Mouse (Mus musculus) liver, adult 2 months (tissue): Measurements from ENCODE around the gene Rab25. TPM values are rescaled to one million over a fixed set of nuclear protein-coding genes. Genes with fewer than 3 reads are reported as not detected.

Experiments
- DNase-seq: peaks from one replicate; pipeline ENCODE4 v3.0.0-alpha.2; 2011; ENCODE audit warnings: low read depth, low spot score; ENCODE audit errors: extremely low read depth
- H3K27ac ChIP-seq: fragments of 200-500 bp; replicated peaks from 2 replicates; pipeline ENCODE4 v1.5.1; 2012; ENCODE audit warnings: low read depth, mild to moderate bottlenecking, control low read depth, inconsistent platforms, low read length; ENCODE audit not compliant: insufficient read depth
- H3K27me3 ChIP-seq: fragments of 200-500 bp; 2 replicates; pipeline ENCODE4 v1.6.1; 2012; ENCODE audit warnings: mild to moderate bottlenecking, moderate library complexity, low read length, inconsistent platforms; ENCODE audit not compliant: control insufficient read depth, insufficient read depth
- H3K36me3 ChIP-seq: fragments of 200-500 bp; 2 replicates; pipeline ENCODE4 v1.6.1; 2012; ENCODE audit warnings: low read length, inconsistent platforms; ENCODE audit not compliant: control insufficient read depth, insufficient read depth
- H3K4me1 ChIP-seq: fragments of 200-500 bp; 2 replicates; pipeline ENCODE4 v1.6.1; 2011; ENCODE audit warnings: low read length; ENCODE audit not compliant: control insufficient read depth, insufficient read depth
- H3K4me3 ChIP-seq: fragments of 200-500 bp; 2 replicates; pipeline ENCODE4 v1.5.1; 2011; ENCODE audit warnings: low read depth, mild to moderate bottlenecking, control low read depth, low read length, moderate library complexity; ENCODE audit not compliant: insufficient read depth
- H3K79me2 ChIP-seq: fragments of 200-500 bp; 2 replicates; pipeline ENCODE4 v1.6.1; 2012; ENCODE audit warnings: inconsistent platforms, mild to moderate bottlenecking, low read length, moderate library complexity; ENCODE audit not compliant: control insufficient read depth, insufficient read depth
- H3K9ac ChIP-seq: fragments of 200-500 bp; 2 replicates; pipeline ENCODE4 v1.6.1; 2012; ENCODE audit warnings: low read depth, mild to moderate bottlenecking, control low read depth, inconsistent platforms, low read length
- CTCF ChIP-seq: fragments of 200-500 bp; IDR thresholded peaks from 2 replicates; pipeline ENCODE4 v1.5.1; 2011; ENCODE audit warnings: low read depth, low read length, control low read depth
- POLR2A ChIP-seq: fragments of 200-500 bp; IDR thresholded peaks from 2 replicates; pipeline ENCODE4 v1.6.1; 2011; ENCODE audit warnings: low read length, control low read depth; ENCODE audit not compliant: insufficient read depth; ENCODE audit errors: extremely low read depth
- WGBS: fragments of 180-500 bp; shearing (Covaris S2); methylation state at CpG from one replicate; pipeline ENCODE4 v1.1.7; 2018; 5-methylcytosine and 5-hydroxymethylcytosine counted together
- polyA plus RNA-seq: library from polyadenylated mRNA; depleted of rRNA; stranded (reverse); fragments of >200 nt; gene quantifications from 2 replicates; pipeline ENCODE4 v1.2.3, GENCODE M21; 2012
- total RNA-seq: library from RNA; depleted of rRNA; stranded (reverse); fragments of >200 nt; gene quantifications from 2 replicates; pipeline ENCODE4 v1.2.3, GENCODE M21; 2014

Gene Rab25
- total and polyA plus RNA-seq, 2 experiments, result 0.18 to 0.32 TPM

DNA sequence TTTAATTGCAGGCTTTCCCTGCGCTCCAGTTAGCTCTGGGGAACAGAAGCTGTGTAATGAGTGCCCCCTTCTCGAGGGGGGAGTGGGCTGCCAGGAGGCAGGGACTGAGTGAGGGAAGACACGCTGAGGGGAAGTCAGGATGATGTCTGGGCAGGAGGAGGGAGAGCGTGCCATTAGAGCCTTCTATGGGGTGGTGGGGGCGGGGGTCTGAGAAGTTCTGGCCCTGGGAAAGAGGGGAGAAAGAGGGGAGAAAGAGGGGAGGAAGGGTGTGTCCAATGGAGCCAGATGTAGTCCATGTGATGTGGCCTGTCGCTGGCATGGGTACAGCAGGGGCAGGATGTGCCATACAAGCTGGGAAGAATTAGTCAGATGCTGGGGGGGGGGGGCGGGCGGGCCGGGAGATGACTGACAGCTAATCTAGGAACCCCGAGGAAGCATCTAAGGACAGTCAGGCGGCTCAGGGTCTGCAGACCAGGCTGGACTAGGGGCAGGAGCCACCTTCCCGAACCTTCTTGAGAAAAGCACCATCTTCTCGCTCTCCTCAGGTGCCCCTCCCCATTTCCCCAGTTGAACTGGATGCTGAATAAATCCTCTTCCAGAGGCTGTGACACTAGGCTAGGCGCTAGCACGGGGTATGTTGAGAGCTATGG, 35.1 kb downstream of the Rab25 start:
- DNase-seq, result no peak
- TF ChIP-seq POLR2A (no peak), CTCF (no peak)
- peaks cover 11% of the 10 kb centered on the region for H3K4me1 ChIP-seq
- H3K4me3 ChIP-seq, result no peak overlapping the region
- no peaks in the 10 kb centered on the region for H3K36me3 ChIP-seq
- H3K27me3 ChIP-seq, result no peaks in the 10 kb centered on the region
- no peaks in the 10 kb centered on the region for H3K79me2 ChIP-seq
- no peak overlapping the region for H3K27ac ChIP-seq
- 56% methylated on average over 11 of the region's 15 CpGs for WGBS
- H3K9ac ChIP-seq, result no peak overlapping the region

DNA sequence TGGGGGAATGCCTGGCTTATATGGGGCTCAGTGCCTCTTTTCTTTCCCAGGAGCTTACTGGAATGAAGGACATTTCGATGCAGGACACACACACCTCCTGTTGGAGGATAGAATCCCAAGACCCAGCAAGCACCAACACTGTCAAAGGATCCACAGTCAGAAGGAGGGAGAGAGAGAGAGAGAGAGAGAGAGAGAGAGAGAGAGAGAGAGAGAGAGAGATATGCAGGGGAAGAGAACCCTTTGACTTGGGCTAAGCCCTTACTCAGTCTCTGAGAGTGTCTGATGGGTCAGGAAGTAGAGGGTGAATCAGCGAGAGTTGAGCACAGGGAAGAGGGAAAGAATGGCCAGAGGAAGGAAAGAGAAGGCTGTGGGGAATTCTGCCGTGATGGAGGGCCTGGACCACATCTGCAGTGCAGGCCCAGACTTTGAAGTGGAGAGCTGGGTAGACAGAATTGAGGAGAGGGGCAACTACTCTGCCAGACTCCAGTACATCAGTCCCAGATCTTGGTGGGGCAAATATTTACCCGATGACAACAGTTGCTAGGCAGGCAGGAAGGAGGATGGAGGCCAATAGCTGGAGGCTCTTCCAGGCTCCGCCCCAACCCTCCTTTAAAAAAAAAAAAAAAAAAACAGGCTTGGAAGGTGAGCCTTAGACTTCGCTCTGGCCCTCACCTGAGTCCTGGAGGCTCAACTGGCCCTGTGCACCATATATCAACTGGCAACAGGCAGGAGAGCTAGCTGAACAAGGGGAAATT, 35.8 kb downstream of the Rab25 start:
- Histone ChIP-seq H3K4me3 (no peak overlapping the region), H3K36me3 (no peaks in the 10 kb centered on the region), H3K4me1 (peaks cover 11% of the 10 kb centered on the region), H3K27me3 (no peaks in the 10 kb centered on the region), H3K79me2 (no peaks in the 10 kb centered on the region), H3K9ac (no peak overlapping the region), H3K27ac (no peak overlapping the region)
- no peak for TF ChIP-seq CTCF
- no peak for TF ChIP-seq POLR2A
- DNase-seq, result peak; percentile 41
- 56% methylated on average over 6 of the region's 6 CpGs for WGBS

DNA sequence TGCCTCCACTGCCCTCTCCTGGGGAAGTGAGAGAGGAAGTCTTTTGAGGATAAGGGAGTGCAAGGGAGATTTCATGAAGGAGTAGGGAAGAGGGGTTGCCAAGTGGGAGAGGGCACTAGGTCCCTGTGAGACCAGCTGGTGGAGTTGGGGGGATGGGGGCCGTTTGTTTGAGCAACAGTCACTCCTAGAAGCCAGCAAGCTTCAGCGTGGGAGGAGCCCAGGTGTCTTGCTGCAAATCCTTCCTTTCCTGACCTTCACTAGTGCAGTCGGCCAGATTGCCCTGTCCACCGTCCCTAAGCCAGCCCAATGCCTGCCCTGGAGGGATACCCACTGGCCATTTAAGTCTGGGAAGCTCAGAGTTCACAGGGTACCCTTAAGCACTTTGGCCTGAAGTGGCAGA, 36.5 kb downstream of the Rab25 start:
- H3K36me3 ChIP-seq, result no peaks in the 10 kb centered on the region
- no peaks in the 10 kb centered on the region for H3K27me3 ChIP-seq
- 70% methylated on average over 4 of the region's 4 CpGs for WGBS
- no peak overlapping the region for H3K27ac ChIP-seq
- H3K4me1 ChIP-seq, result peaks cover 11% of the 10 kb centered on the region
- no peaks in the 10 kb centered on the region for H3K79me2 ChIP-seq
- no peak overlapping the region for H3K4me3 ChIP-seq
- no peak for DNase-seq
- TF ChIP-seq POLR2A (no peak), CTCF (no peak)
- no peak overlapping the region for H3K9ac ChIP-seq

DNA sequence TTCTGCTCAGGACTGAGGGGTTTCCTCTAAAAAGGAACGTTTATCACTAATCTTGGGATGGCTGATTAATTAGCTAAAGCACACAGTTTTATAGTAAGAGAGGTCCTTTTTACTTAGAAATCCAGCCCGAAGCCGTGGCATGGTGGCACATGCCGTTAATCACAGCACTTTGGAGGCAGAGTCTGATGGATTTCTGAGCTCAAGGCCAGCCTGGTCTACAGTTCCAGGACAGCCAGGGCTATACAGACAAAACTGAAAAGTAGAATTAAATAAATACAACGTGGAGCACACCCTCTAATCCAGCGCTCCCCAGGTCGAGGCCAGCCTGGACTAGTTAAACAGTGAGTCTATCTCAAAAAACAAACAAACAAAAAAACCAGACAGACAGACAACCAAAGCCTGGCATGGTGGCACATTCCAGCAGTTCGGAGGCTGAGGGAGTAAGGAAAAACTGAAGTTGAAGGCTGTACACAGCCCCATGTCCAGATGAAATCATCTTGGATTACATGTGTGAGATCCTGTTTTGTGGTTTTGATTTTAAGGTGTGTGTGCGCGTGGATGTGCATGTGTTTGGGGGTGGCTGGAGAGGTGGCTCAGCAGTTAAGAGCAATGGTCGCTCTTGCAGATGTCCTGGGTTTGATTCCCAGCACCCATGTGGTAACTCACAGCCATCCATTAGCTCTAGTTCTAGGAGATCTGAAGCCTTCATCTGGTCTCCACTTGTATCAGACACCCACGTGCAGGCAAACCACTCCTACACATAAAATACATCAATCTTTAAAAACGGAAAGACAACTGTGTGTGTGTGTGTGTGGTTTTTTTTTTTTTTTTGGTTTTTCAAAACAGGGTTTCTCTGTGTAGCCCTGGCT, 37.4 kb downstream of the Rab25 start:
- Histone ChIP-seq H3K9ac (peak overlapping the region; percentile 53), H3K36me3 (no peaks in the 10 kb centered on the region), H3K27ac (peak overlapping the region; percentile 86), H3K4me3 (peak overlapping the region; percentile 55; the same call in 1 of the 2 replicates), H3K27me3 (no peaks in the 10 kb centered on the region), H3K79me2 (no peaks in the 10 kb centered on the region), H3K4me1 (peaks cover 11% of the 10 kb centered on the region)
- no peak for DNase-seq
- TF ChIP-seq CTCF (no peak), POLR2A (no peak)
- 41% methylated on average over 13 of the region's 13 CpGs for WGBS

DNA sequence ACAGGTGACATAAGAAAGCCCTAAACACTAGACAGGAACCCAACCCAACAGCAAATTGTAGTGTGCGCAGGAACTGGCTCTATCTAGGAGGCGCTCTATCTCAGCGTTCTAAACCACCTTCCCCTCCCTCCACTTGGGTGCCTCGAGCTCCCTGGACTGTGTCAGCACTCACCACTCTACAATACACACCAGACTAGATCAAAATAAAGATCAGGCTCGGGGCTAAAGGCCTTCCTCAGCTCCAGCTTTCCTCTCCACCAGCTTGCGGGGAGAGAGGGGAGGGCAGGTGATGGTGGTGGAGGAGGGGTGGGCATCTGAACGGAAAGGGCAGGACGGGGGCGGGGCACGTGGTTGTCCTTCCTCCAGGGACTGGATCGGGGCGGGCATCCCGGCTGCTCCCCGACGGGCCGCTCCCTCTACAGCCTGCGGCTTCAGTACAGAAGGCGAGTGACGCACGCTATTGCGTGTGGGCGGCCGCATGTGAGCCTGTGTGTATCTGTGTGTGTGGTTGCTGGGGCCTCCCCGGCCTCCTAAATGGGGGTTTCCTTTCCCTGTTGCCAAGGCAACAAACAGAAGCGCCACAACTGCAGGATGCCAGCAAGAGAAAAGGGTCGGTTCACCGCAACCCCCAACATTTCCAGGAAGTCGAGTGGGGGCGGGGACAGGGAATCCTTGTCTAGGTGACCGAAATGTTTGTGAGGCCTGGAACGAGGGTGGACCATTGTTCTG, 38.2 kb downstream of the Rab25 start, which contains the start of gene Lmna:
Lmna (minus strand) TSS at position 265 of the 729 bp plus-strand sequence.
- Histone ChIP-seq H3K9ac (peak within 1 kb of the TSS; percentile 64), H3K27me3 (no peaks in the 10 kb centered on the region), H3K79me2 (no peaks in the 10 kb centered on the region), H3K27ac (peak within 1 kb of the TSS; percentile 86), H3K4me1 (peaks cover 11% of the 10 kb centered on the region), H3K36me3 (no peaks in the 10 kb centered on the region), H3K4me3 (peak within 1 kb of the TSS; percentile 55)
- peak; percentile 57; the same call in 1 of the 2 replicates for TF ChIP-seq POLR2A
- TF ChIP-seq CTCF, result peak; percentile 60
- peak; percentile 82 for DNase-seq
- WGBS, result under 1% methylated on average over 31 of the region's 31 CpGs
